ENCODE assay signal across 8 mouse cellular contexts in the genomic region with DNA sequence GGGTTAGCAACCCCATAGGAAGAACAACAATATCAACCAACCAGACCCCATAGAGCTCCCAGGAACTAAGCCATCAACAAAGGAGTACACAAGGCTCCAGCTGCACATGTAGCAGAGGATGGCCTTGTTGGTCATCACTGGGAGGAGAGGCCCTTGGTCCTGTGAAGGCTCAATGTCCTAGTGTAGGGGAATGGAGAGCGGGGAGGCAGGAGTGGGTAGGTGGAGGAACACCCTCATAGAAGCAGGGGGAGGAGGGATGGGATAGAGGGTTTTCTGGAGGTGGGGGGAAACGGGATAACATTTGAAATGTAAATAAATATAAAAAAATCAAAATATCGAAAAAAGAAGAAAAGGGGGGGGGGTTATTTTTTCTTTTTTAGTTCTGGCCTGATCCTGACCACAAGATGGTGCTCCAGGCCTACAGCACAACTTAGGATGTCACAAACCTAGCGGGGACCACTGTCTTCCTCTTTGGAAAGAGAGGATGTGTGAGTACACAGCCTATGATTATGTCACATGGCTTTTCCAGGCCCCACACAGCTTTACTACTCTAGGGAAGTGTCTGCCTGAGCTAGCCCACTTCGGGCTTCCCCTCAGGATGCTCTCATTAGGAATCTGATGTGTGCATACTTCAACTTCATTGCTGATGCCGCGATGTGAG. TPM values are rescaled to one million over a fixed set of nuclear protein-coding genes. Genes with fewer than 3 reads are reported as not detected.
DNase-seq lines count a peak whose midpoint lies in the region; ATAC-seq and TF ChIP-seq lines count a peak whose summit lies in the region.

No protein-coding gene starts in this region.

- H3K4me3 ChIP-seq in heart, adult 2 months = no peak overlapping the region
- H3K4me3 ChIP-seq in hindbrain, embryonic 13.5 days = no peak overlapping the region

- peak; percentile 11 to 34 for DNase-seq in heart, adult 2 months
- DNase-seq in heart, postnatal 25 days (ENCODE audit: low spot score) = no peak
- peak; percentile 16 for DNase-seq in urinary bladder, postnatal 14 days (ENCODE audit: low spot score)
- DNase-seq in urinary bladder, postnatal 4 days (ENCODE audit: low spot score in 2 of 2) = no peak
- no peak for DNase-seq in cerebellum, adult 11-12 months

- H3K4me2 ChIP-seq in hindbrain, embryonic 13.5 days = no peak overlapping the region

- peak; percentile 73 for TF ChIP-seq CTCF in heart, adult 2 months (IDR thresholded peaks at IDR 0.05)

- 53% methylated on average over 7 of the region's 7 CpGs for WGBS in heart, adult 2 months
- 76% methylated on average over 7 of the region's 7 CpGs for WGBS in hindbrain, embryonic 13.5 days

- no peak for TF ChIP-seq EP300 in heart, adult 2 months (IDR thresholded peaks at IDR 0.05; ENCODE audit: insufficient read depth, low read depth, low read length)

- no peaks in the 10 kb centered on the region for H3K36me3 ChIP-seq in heart, adult 2 months (ENCODE audit: control insufficient read depth, insufficient read depth, low read length)
- H3K36me3 ChIP-seq in hindbrain, embryonic 13.5 days = peaks cover 28% of the 10 kb centered on the region

- H3K27me3 ChIP-seq in heart, adult 2 months (ENCODE audit: control insufficient read depth, insufficient read depth, low read length) = no peaks in the 10 kb centered on the region
- H3K27me3 ChIP-seq in hindbrain, embryonic 13.5 days = no peaks in the 10 kb centered on the region

- peak; percentile 83 for ATAC-seq in hindbrain, embryonic 13.5 days (ENCODE audit: low FRiP score)
- ATAC-seq in megakaryocyte-erythroid progenitor cell, adult 5-6 weeks (replicated peaks; ENCODE audit: low FRiP score, low TSS enrichment, poor library complexity, severe bottlenecking) = 0 out of 2 replicates have a peak, but pooled peaks have one; percentile 50
- ATAC-seq in cerebellum, adult (ENCODE audit: insufficient number of reproducible peaks, low FRiP score, low TSS enrichment) = no peak

- H3K4me1 ChIP-seq in heart, adult 2 months (ENCODE audit: control insufficient read depth, insufficient read depth, low read length) = no peaks in the 10 kb centered on the region
- no peaks in the 10 kb centered on the region for H3K4me1 ChIP-seq in hindbrain, embryonic 13.5 days (replicated peaks)

- no peaks in the 10 kb centered on the region for H3K9me3 ChIP-seq in hindbrain, embryonic 13.5 days

- H3K79me2 ChIP-seq in heart, adult 2 months (replicated peaks; ENCODE audit: control insufficient read depth, insufficient read depth, low read length) = no peaks in the 10 kb centered on the region

- no peak for TF ChIP-seq POLR2A in heart, adult 2 months (IDR thresholded peaks at IDR 0.05; ENCODE audit: insufficient read depth, low read depth, low read length)

- no peak overlapping the region for H3K9ac ChIP-seq in heart, adult 2 months (ENCODE audit: low read depth, low read length)
- H3K9ac ChIP-seq in hindbrain, embryonic 13.5 days = 0 out of 2 replicates have a peak overlapping the region, but pooled peaks have one; percentile 24

- H3K27ac ChIP-seq in heart, adult 2 months = no peak overlapping the region
- no peak overlapping the region for H3K27ac ChIP-seq in hindbrain, embryonic 13.5 days

- intact Hi-C loops in heart, adult 2 months (cut with DNase I) = loop anchor here (1.0 to 10.0 kb wide), 3 partner anchors 320 to 728 kb away; no protein-coding TSS in a partner anchor
- intact Hi-C loops in heart, postnatal 25 days (cut with DNase I) = loop anchor here (2.0 to 10.0 kb wide), 3 partner anchors 211 to 728 kb away; no protein-coding TSS in a partner anchor

RNA-seq across cellular contexts. Expression of gene Wdfy1, which starts 10.5 kb away (rescaled TPM):
- total RNA-seq in heart, adult 2 months (2021) = 10 to 100 TPM; 14.0 to 14.9 TPM
- 15.8 and 23.5 TPM in 2 replicates for polyA plus RNA-seq in heart, adult 2 months (2012; rRNA removed)
- 10 to 100 TPM; 16.0 to 18.0 TPM for total RNA-seq in heart, postnatal 25 days (2021)
- polyA plus RNA-seq in hindbrain, embryonic 13.5 days (2015; fragmentation: Nextera tagmentation; extraction: Ambion mirVana) = 112 and 116 TPM in 2 replicates
- total RNA-seq in megakaryocyte-erythroid progenitor cell, adult 5-6 weeks (2014; fragmentation: Nextera tagmentation) = 11.6 and 19.0 TPM in 2 replicates
- total RNA-seq in megakaryocyte-erythroid progenitor cell, adult 5-6 weeks (2017) = 4.1 and 9.3 TPM in 2 replicates

RNA-seq across cellular contexts. Expression of gene Mrpl44, which starts 10.6 kb away (rescaled TPM):
- 10 to 100 TPM; 61.5 to 66.6 TPM for total RNA-seq in heart, adult 2 months (2021)
- polyA plus RNA-seq in heart, adult 2 months (2012; rRNA removed) = 29.4 and 34.1 TPM in 2 replicates
- total RNA-seq in heart, postnatal 25 days (2021) = 10 to 100 TPM; 69.9 to 70.4 TPM
- 46.2 and 47.9 TPM in 2 replicates for polyA plus RNA-seq in hindbrain, embryonic 13.5 days (2015; fragmentation: Nextera tagmentation; extraction: Ambion mirVana)
- total RNA-seq in megakaryocyte-erythroid progenitor cell, adult 5-6 weeks (2014; fragmentation: Nextera tagmentation) = 34.5 and 40.3 TPM in 2 replicates
- total RNA-seq in megakaryocyte-erythroid progenitor cell, adult 5-6 weeks (2017) = 33.3 and 35.4 TPM in 2 replicates

Comparison
In these comparisons a context has a peak if more than half of its experiments do, and no peak if none do; other contexts are left out.
1. DNase-seq: peak in heart, adult 2 months (2 of 2) and urinary bladder, postnatal 14 days (single experiment); none in heart, postnatal 25 days (single experiment), urinary bladder, postnatal 4 days (0 of 2) and cerebellum, adult 11-12 months (single experiment).